Mouse (Mus musculus) thymus, postnatal 25 days (tissue): ENCODE results near the gene Ceacam2.
"Not testable (repeated sequence)": the region's sequence is repeated elsewhere in the genome, so short reads cannot be mapped to it uniquely, and the experiment has no call there.

ENCODE experiments used
- DNase-seq: peaks from one replicate; pipeline ENCODE4 v3.0.0; 2022

Gene Ceacam2

GRCm38 (mm10) chr7:25539376-25539907 lies at the start of gene Ceacam2:
Gene Ceacam2, minus strand, starts transcription at chr7:25539857.
- DNase-seq = not testable (repeated sequence)

GRCm38 (mm10) chr7:25585351-25586204 lies 45.9 kb upstream of the Ceacam2 start:
- no peak for DNase-seq

GRCm38 (mm10) chr7:25584651-25585050 lies 45.0 kb upstream of the Ceacam2 start:
- DNase-seq = no peak

GRCm38 (mm10) chr7:25582301-25582810 lies 42.7 kb upstream of the Ceacam2 start:
- no peak for DNase-seq

- no peak for DNase-seq
Measured at GRCm38 (mm10) chr7:25579441-25579840, 39.8 kb upstream of the Ceacam2 start.

- peak; percentile 44 for DNase-seq
Measured at GRCm38 (mm10) chr7:25576793-25577437, 37.3 kb upstream of the Ceacam2 start.

GRCm38 (mm10) chr7:25576308-25576707 lies 36.7 kb upstream of the Ceacam2 start:
- DNase-seq = not testable (repeated sequence)

- DNase-seq = peak; percentile 48
Measured at GRCm38 (mm10) chr7:25575870-25576269, 36.2 kb upstream of the Ceacam2 start.

- no peak for DNase-seq
Measured at GRCm38 (mm10) chr7:25575105-25575504, 35.4 kb upstream of the Ceacam2 start.

GRCm38 (mm10) chr7:25573806-25574205 lies 34.1 kb upstream of the Ceacam2 start:
- not testable (repeated sequence) for DNase-seq

- DNase-seq = no peak
Measured at GRCm38 (mm10) chr7:25568721-25569120, 29.1 kb upstream of the Ceacam2 start.

- peak; percentile 36 for DNase-seq
Measured at GRCm38 (mm10) chr7:25541464-25541863, 1.8 kb upstream of the Ceacam2 start.

- DNase-seq = peak; percentile 22
Measured at GRCm38 (mm10) chr7:25539954-25540353, 297 bp upstream of the Ceacam2 start.

- no peak for DNase-seq
Measured at GRCm38 (mm10) chr7:25530837-25531236, 8.8 kb downstream of the Ceacam2 start.

GRCm38 (mm10) chr7:25516070-25516777 lies 23.4 kb downstream of the Ceacam2 start:
- not testable (repeated sequence) for DNase-seq

- DNase-seq = not testable (repeated sequence)
Measured at GRCm38 (mm10) chr7:25515667-25516066, 24.0 kb downstream of the Ceacam2 start.

GRCm38 (mm10) chr7:25509925-25510324 lies 29.7 kb downstream of the Ceacam2 start:
- DNase-seq = no peak

GRCm38 (mm10) chr7:25494649-25495048 lies 45.0 kb downstream of the Ceacam2 start:
- no peak for DNase-seq

- DNase-seq = not testable (repeated sequence)
Measured at GRCm38 (mm10) chr7:25490698-25491097, 49.0 kb downstream of the Ceacam2 start.

GRCm38 (mm10) chr7:25489382-25489781 lies 50.3 kb downstream of the Ceacam2 start:
- not testable (repeated sequence) for DNase-seq

GRCm38 (mm10) chr7:25486186-25486585 lies 53.5 kb downstream of the Ceacam2 start:
- DNase-seq = peak; percentile 26

- DNase-seq = no peak
Measured at GRCm38 (mm10) chr7:25485061-25485460, 54.6 kb downstream of the Ceacam2 start.
